Mouse (Mus musculus): ENCODE measurements around the gene Polr3g.

DNA sequence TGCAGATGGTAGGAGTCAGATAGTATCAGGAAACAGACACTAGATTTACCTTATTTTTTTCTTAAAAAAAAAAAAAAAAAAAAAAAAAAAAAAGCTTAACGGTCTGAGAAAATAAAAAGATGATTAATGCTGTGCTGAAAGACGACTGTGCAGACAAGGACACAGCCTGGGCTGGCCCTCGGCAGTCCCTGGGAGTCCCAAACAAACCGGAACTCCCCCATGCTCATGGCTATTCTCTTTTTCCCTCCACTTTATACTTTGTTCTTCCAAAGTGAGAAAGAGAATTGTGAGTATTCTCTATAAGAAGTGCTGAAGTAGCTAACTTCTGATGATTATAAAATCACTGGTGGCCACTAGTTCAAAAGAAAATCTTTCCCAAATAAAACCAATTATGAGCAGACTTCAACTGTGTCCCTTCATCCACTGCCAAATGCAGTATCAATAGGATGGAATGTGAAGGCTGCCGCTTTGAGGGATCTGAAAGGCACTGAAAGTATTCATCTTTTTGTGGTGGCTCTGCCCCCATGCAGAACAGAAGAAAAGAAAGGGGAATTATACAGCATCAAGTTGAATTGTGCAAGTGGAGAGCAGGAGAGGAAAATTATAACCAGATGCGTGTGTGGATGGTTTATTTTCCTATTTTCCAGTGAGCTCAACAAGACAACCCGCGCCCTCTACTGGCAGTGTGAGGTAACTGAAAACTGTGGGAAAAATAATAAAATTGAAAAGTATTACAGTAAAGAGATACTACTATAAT, 69.3 kb downstream of the Polr3g start:
- TF ChIP-seq POLR2A (IDR thresholded peaks at IDR 0.05; ENCODE audit: control insufficient read depth, extremely low read depth, insufficient read depth, low read length, poor library complexity) (no peak), CTCF (IDR thresholded peaks at IDR 0.05; ENCODE audit: borderline replicate concordance, control insufficient read depth, extremely low read depth, insufficient read depth, low read length, poor library complexity) (no peak)
